Mouse (Mus musculus) heart, embryonic 16.5 days (tissue): Measurements from ENCODE around the gene Ddx19a. TPM values are rescaled to one million over a fixed set of nuclear protein-coding genes. Genes with fewer than 3 reads are reported as not detected.
"Not testable (repeated sequence)": the region's sequence is repeated elsewhere in the genome, so short reads cannot be mapped to it uniquely, and the experiment has no call there.

Experiments used
- ATAC-seq: fragments of 200-750 bp; cut with Nextera tagmentation; replicated peaks from 2 replicates; pipeline ENCODE4 v1.8.0; 2017; ENCODE audit warnings: moderate number of reproducible peaks; ENCODE audit not compliant: insufficient read depth, low FRiP score; ENCODE audit errors: extremely low read depth
- H3K27ac ChIP-seq: fragments of 300-500 bp; sonication (generic); 2 replicates; pipeline ENCODE4 v1.5.1; 2014; ENCODE audit warnings: mild to moderate bottlenecking, low read length, control low read depth, moderate library complexity
- H3K27me3 ChIP-seq: fragments of 300-500 bp; sonication (generic); 2 replicates; pipeline ENCODE4 v1.6.1; 2014; ENCODE audit warnings: low read length, mixed read lengths; ENCODE audit not compliant: control insufficient read depth, insufficient read depth
- H3K36me3 ChIP-seq: fragments of 300-500 bp; sonication (generic); 2 replicates; pipeline ENCODE4 v1.6.1; 2014; ENCODE audit not compliant: control insufficient read depth, insufficient read depth
- H3K4me1 ChIP-seq: fragments of 300-500 bp; sonication (generic); 2 replicates; pipeline ENCODE4 v1.6.1; 2014; ENCODE audit warnings: low read length, mixed read lengths; ENCODE audit not compliant: control insufficient read depth, insufficient read depth
- H3K4me2 ChIP-seq: fragments of 300-500 bp; sonication (generic); 2 replicates; pipeline ENCODE4 v1.6.1; 2014; ENCODE audit warnings: low read depth, mild to moderate bottlenecking, control low read depth, low read length
- H3K4me3 ChIP-seq: fragments of 300-500 bp; sonication (generic); 2 replicates; pipeline ENCODE4 v1.5.1; 2014; ENCODE audit warnings: mild to moderate bottlenecking, control low read depth, low read length
- H3K9ac ChIP-seq: fragments of 300-500 bp; sonication (generic); 2 replicates; pipeline ENCODE4 v1.6.1; 2014; ENCODE audit warnings: low read length, control low read depth
- H3K9me3 ChIP-seq: fragments of 300-500 bp; sonication (generic); replicated peaks from 2 replicates; pipeline ENCODE4 v1.6.1; 2016; ENCODE audit warnings: low read length; ENCODE audit not compliant: control insufficient read depth
- WGBS: fragments of 180-500 bp; shearing (Covaris S2); extraction: QIAGEN DNeasy Blood & Tissue Kit; methylation state at CpG from one replicate; pipeline ENCODE4 v1.1.7; 2014; 5-methylcytosine and 5-hydroxymethylcytosine counted together
- polyA plus RNA-seq: library from polyadenylated mRNA; unstranded; fragments of >200 nt; fragmentation: Nextera tagmentation; extraction: Ambion mirVana; gene quantifications from 2 replicates; pipeline ENCODE4 v1.2.1, GENCODE M21; 2015

Ddx19a gene
- polyA plus RNA-seq, 1 experiment from 2014 or later, result 10.3 TPM

- H3K4me2 ChIP-seq, result no peak overlapping the region
- no peaks in the 10 kb centered on the region for H3K9me3 ChIP-seq
- ATAC-seq, result no peak
- H3K36me3 ChIP-seq, result peaks cover 22% of the 10 kb centered on the region
- WGBS, result 86% methylated on average over 6 of the region's 6 CpGs
- no peak overlapping the region for H3K9ac ChIP-seq
- H3K27ac ChIP-seq, result no peak overlapping the region
- no peaks in the 10 kb centered on the region for H3K27me3 ChIP-seq
- no peak overlapping the region for H3K4me3 ChIP-seq
- peaks cover 2% of the 10 kb centered on the region for H3K4me1 ChIP-seq
These were observed 37.7 kb downstream of the Ddx19a start for GRCm38 (mm10) chr8:110959906-110960305.

- H3K36me3 ChIP-seq, result peaks cover 22% of the 10 kb centered on the region
- no peaks in the 10 kb centered on the region for H3K27me3 ChIP-seq
- 92% methylated on average over 12 of the region's 12 CpGs for WGBS
- ATAC-seq, result no peak
- H3K9ac ChIP-seq, result no peak overlapping the region
- H3K4me1 ChIP-seq, result no peaks in the 10 kb centered on the region
- no peaks in the 10 kb centered on the region for H3K9me3 ChIP-seq
- no peak overlapping the region for H3K4me2 ChIP-seq
- no peak overlapping the region for H3K27ac ChIP-seq
- no peak overlapping the region for H3K4me3 ChIP-seq
These were observed 38.4 kb downstream of the Ddx19a start for GRCm38 (mm10) chr8:110959071-110959780.

- H3K9ac ChIP-seq, H3K4me3 ChIP-seq, ATAC-seq, H3K4me1 ChIP-seq, H3K9me3 ChIP-seq, H3K4me2 ChIP-seq, H3K27me3 ChIP-seq, H3K27ac ChIP-seq: not testable (repeated sequence)
- WGBS, result 97% methylated on average over 7 of the region's 7 CpGs
- H3K36me3 ChIP-seq, result peaks cover 22% of the 10 kb centered on the region
These were observed 39.0 kb downstream of the Ddx19a start for GRCm38 (mm10) chr8:110958553-110958952.

- Histone ChIP-seq H3K9me3 (no peaks in the 10 kb centered on the region), H3K4me2 (no peak overlapping the region), H3K36me3 (peaks cover 22% of the 10 kb centered on the region), H3K27me3 (no peaks in the 10 kb centered on the region), H3K9ac (no peak overlapping the region), H3K4me3 (no peak overlapping the region), H3K4me1 (no peaks in the 10 kb centered on the region), H3K27ac (no peak overlapping the region)
- ATAC-seq, result no peak
- 76% methylated on average over 5 of the region's 5 CpGs for WGBS
These were observed 39.5 kb downstream of the Ddx19a start for GRCm38 (mm10) chr8:110958135-110958534.

GRCm38 (mm10) chr8:110957471-110957870 lies 40.1 kb downstream of the Ddx19a start:
- no peaks in the 10 kb centered on the region for H3K9me3 ChIP-seq
- 84% methylated on average over 19 of the region's 19 CpGs for WGBS
- no peaks in the 10 kb centered on the region for H3K27me3 ChIP-seq
- peaks cover 15% of the 10 kb centered on the region for H3K36me3 ChIP-seq
- H3K4me2 ChIP-seq, result no peak overlapping the region
- no peaks in the 10 kb centered on the region for H3K4me1 ChIP-seq
- no peak overlapping the region for H3K4me3 ChIP-seq
- no peak overlapping the region for H3K9ac ChIP-seq
- no peak overlapping the region for H3K27ac ChIP-seq
- ATAC-seq, result no peak

- Histone ChIP-seq H3K27ac (no peak overlapping the region), H3K27me3 (no peaks in the 10 kb centered on the region), H3K4me2 (no peak overlapping the region), H3K9ac (no peak overlapping the region), H3K4me1 (no peaks in the 10 kb centered on the region), H3K9me3 (no peaks in the 10 kb centered on the region), H3K36me3 (peaks cover 14% of the 10 kb centered on the region), H3K4me3 (no peak overlapping the region)
- WGBS, result 84% methylated on average over 15 of the region's 15 CpGs
- ATAC-seq, result no peak
These were observed 40.8 kb downstream of the Ddx19a start for GRCm38 (mm10) chr8:110956619-110957450.

- WGBS, result 78% methylated on average over 8 of the region's 8 CpGs
- Histone ChIP-seq H3K36me3 (peaks cover 14% of the 10 kb centered on the region), H3K9ac (no peak overlapping the region), H3K4me3 (no peak overlapping the region), H3K27ac (no peak overlapping the region), H3K4me2 (no peak overlapping the region), H3K9me3 (no peaks in the 10 kb centered on the region), H3K4me1 (no peaks in the 10 kb centered on the region), H3K27me3 (no peaks in the 10 kb centered on the region)
- no peak for ATAC-seq
These were observed 42.8 kb downstream of the Ddx19a start for GRCm38 (mm10) chr8:110954776-110955175.

- H3K4me1 ChIP-seq, result peaks cover 12% of the 10 kb centered on the region; the same call in 1 of the 2 replicates
- H3K36me3 ChIP-seq, result 0 out of 2 replicates have a peak, but pooled peaks cover 3% of the 10 kb centered on the region
- ATAC-seq, result peak; percentile 61; the same call in 1 of the 2 replicates
- no peaks in the 10 kb centered on the region for H3K9me3 ChIP-seq
- H3K9ac ChIP-seq, result no peak overlapping the region
- no peak overlapping the region; the same call in 1 of the 2 replicates for H3K27ac ChIP-seq
- 68% methylated on average over 17 of the region's 17 CpGs for WGBS
- peak overlapping the region; percentile 18; the same call in 1 of the 2 replicates for H3K4me2 ChIP-seq
- H3K27me3 ChIP-seq, result no peaks in the 10 kb centered on the region
- H3K4me3 ChIP-seq, result no peak overlapping the region
These were observed 47.5 kb downstream of the Ddx19a start for GRCm38 (mm10) chr8:110950065-110950484.

GRCm38 (mm10) chr8:110945716-110946115 lies 51.9 kb downstream of the Ddx19a start:
- WGBS, result 74% methylated on average over 4 of the region's 4 CpGs
- peaks cover 41% of the 10 kb centered on the region for H3K4me1 ChIP-seq
- no peaks in the 10 kb centered on the region for H3K27me3 ChIP-seq
- H3K27ac ChIP-seq, result no peak overlapping the region
- no peak overlapping the region for H3K4me2 ChIP-seq
- H3K9me3 ChIP-seq, result no peaks in the 10 kb centered on the region
- ATAC-seq, result no peak
- H3K4me3 ChIP-seq, result no peak overlapping the region
- H3K9ac ChIP-seq, result no peak overlapping the region
- H3K36me3 ChIP-seq, result no peaks in the 10 kb centered on the region
